Mouse (Mus musculus) forebrain, embryonic 13.5 days (tissue): ENCODE results near the gene Pnkd. TPM values are rescaled to one million over a fixed set of nuclear protein-coding genes. Genes with fewer than 3 reads are reported as not detected.

Experiments used
- ATAC-seq: fragments of 200-750 bp; cut with Nextera tagmentation; 2 replicates; pipeline ENCODE4 v1.8.0; 2017
- H3K27ac ChIP-seq: fragments of 300-500 bp; sonication (generic); 2 replicates; pipeline ENCODE4 v1.5.1; 2015; ENCODE audit warnings: inconsistent platforms, mild to moderate bottlenecking, moderate library complexity
- H3K27me3 ChIP-seq: fragments of 300-500 bp; sonication (generic); 2 replicates; pipeline ENCODE4 v1.6.1; 2015; ENCODE audit warnings: mild to moderate bottlenecking, inconsistent platforms
- H3K36me3 ChIP-seq: fragments of 300-500 bp; sonication (generic); 2 replicates; pipeline ENCODE4 v1.6.1; 2015; ENCODE audit warnings: mild to moderate bottlenecking, inconsistent platforms; ENCODE audit not compliant: poor library complexity, severe bottlenecking
- H3K4me1 ChIP-seq: fragments of 300-500 bp; sonication (generic); 2 replicates; pipeline ENCODE4 v1.6.1; 2015; ENCODE audit warnings: inconsistent platforms
- H3K4me2 ChIP-seq: fragments of 300-500 bp; sonication (generic); 2 replicates; pipeline ENCODE4 v1.6.1; 2015; ENCODE audit warnings: inconsistent platforms, mild to moderate bottlenecking, moderate library complexity
- H3K4me3 ChIP-seq: fragments of 300-500 bp; sonication (generic); 2 replicates; pipeline ENCODE4 v1.5.1; 2015; ENCODE audit warnings: mild to moderate bottlenecking, inconsistent platforms
- H3K9ac ChIP-seq: fragments of 300-500 bp; sonication (generic); 2 replicates; pipeline ENCODE4 v1.6.1; 2015; ENCODE audit warnings: mild to moderate bottlenecking, inconsistent platforms
- H3K9me3 ChIP-seq: fragments of 300-500 bp; sonication (generic); replicated peaks from 2 replicates; pipeline ENCODE4 v1.6.1; 2016; ENCODE audit warnings: inconsistent platforms
- WGBS: fragments of 180-500 bp; shearing (Covaris S2); methylation state at CpG from one replicate; pipeline ENCODE4 v1.1.7; 2015; 5-methylcytosine and 5-hydroxymethylcytosine counted together
- polyA plus RNA-seq: library from polyadenylated mRNA; unstranded; fragments of >200 nt; fragmentation: Nextera tagmentation; extraction: Ambion mirVana; gene quantifications from 2 replicates; pipeline ENCODE4 v1.2.1, GENCODE M21; 2015

Gene Pnkd
- polyA plus RNA-seq, 1 experiment from 2014 or later = 94.5 TPM

- Histone ChIP-seq H3K4me1 (no peaks in the 10 kb centered on the region), H3K36me3 (peaks cover 66% of the 10 kb centered on the region), H3K27me3 (no peaks in the 10 kb centered on the region), H3K9ac (no peak overlapping the region), H3K27ac (no peak overlapping the region), H3K4me2 (no peak overlapping the region), H3K9me3 (no peaks in the 10 kb centered on the region), H3K4me3 (no peak overlapping the region)
- no peak for ATAC-seq
- WGBS = 80% methylated on average over 5 of the region's 5 CpGs
Measured at GRCm38 (mm10) chr1:74249331-74249980, 35.3 kb upstream of the Pnkd start.

DNA sequence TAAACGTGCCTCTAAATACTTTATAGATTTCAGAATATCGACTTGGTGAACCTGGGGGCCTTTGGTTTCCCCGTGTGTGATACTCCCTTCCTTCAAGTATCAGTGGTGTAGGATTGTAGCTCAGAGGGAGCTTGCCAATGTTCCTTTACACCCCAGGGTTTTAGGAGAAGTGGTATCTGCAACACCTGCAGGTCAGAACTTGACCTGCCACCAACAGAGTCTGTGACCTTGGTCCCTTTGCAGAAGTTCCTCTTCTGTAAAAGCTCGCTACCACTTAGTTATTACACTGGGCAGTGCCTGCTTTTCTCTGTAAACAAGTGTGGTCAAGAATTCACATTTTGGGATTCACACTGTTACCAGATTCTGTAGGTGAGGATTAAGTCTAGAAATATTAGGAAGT is 34.6 kb upstream of the Pnkd start:
- Histone ChIP-seq H3K4me2 (no peak overlapping the region), H3K36me3 (peaks cover 72% of the 10 kb centered on the region), H3K27me3 (no peaks in the 10 kb centered on the region), H3K4me1 (no peaks in the 10 kb centered on the region), H3K27ac (no peak overlapping the region), H3K9ac (no peak overlapping the region), H3K4me3 (no peak overlapping the region), H3K9me3 (no peaks in the 10 kb centered on the region)
- ATAC-seq = no peak
- WGBS = 93% methylated on average over 4 of the region's 4 CpGs

DNA sequence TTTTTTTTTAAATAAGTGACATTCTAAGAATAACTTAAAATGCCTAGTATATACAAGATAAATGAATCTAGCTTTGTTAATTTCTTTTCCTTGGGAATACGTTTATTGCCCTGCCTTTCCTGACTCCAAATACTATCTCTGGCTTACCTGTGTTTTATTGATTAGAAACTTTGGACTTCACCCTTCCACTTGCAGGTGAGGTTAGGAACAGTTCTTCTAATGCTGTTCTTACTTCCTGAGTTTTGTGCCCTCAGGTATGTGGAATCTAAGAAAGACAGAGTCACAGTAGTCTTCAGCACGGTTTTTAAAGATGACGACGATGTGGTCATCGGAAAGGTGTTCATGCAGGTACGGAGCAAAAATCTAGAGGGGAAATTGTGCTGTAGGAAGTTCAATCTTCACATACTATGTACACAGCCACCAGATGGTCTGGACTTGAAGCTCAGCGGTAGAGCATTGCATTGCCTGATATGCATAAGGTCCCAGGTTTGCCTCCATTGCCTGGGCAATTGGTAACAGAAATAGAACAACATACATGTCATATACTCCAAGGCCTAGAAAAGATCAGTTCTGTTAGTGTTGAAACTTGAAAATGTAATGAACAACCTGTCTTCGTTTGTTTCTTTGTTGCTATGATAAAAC is 28.9 kb upstream of the Pnkd start:
- Histone ChIP-seq H3K36me3 (peaks cover 87% of the 10 kb centered on the region), H3K27me3 (no peaks in the 10 kb centered on the region), H3K4me3 (no peak overlapping the region), H3K9ac (no peak overlapping the region), H3K4me1 (no peaks in the 10 kb centered on the region), H3K27ac (no peak overlapping the region), H3K9me3 (no peaks in the 10 kb centered on the region), H3K4me2 (no peak overlapping the region)
- ATAC-seq = no peak
- WGBS = 93% methylated on average over 8 of the region's 8 CpGs

- H3K36me3 ChIP-seq = peaks cover 87% of the 10 kb centered on the region
- H3K27me3 ChIP-seq = no peaks in the 10 kb centered on the region
- no peak overlapping the region for H3K4me3 ChIP-seq
- WGBS = 89% methylated on average over 4 of the region's 4 CpGs
- H3K9ac ChIP-seq = no peak overlapping the region
- H3K9me3 ChIP-seq = no peaks in the 10 kb centered on the region
- no peak overlapping the region for H3K4me2 ChIP-seq
- no peaks in the 10 kb centered on the region for H3K4me1 ChIP-seq
- no peak for ATAC-seq
- no peak overlapping the region for H3K27ac ChIP-seq
Measured at GRCm38 (mm10) chr1:74256782-74257181, 27.9 kb upstream of the Pnkd start.

DNA sequence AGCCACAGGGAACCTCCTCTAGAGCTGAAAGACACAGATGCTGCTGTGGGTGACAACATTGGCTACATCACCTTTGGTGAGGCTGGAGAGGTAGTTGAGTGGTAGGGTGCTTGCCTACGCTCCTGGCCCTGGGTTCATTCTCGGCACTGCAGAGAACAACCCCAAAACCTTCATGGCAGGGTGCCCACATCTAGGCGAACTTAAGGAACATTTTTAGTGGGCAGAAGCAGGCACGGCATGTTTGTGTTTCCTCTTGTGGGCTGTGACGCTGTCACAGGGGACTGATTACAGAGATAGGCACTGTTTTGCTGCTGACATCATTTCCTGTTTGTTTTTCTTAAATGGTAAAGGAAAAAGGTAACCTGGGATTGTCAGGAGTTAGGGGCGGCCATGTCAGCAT is 22.2 kb upstream of the Pnkd start:
- WGBS = 91% methylated on average over 6 of the region's 6 CpGs
- ATAC-seq = no peak
- no peak overlapping the region for H3K4me3 ChIP-seq

GRCm38 (mm10) chr1:74268750-74269149 is 16.0 kb upstream of the Pnkd start:
- Histone ChIP-seq H3K36me3 (peaks cover 54% of the 10 kb centered on the region), H3K27me3 (no peaks in the 10 kb centered on the region), H3K27ac (no peak overlapping the region), H3K4me1 (no peaks in the 10 kb centered on the region), H3K9ac (no peak overlapping the region), H3K4me2 (no peak overlapping the region), H3K4me3 (no peak overlapping the region), H3K9me3 (no peaks in the 10 kb centered on the region)
- 90% methylated on average over 8 of the region's 8 CpGs for WGBS
- no peak for ATAC-seq

More for the DNA sequence above, 22.2 kb upstream of the Pnkd start:
- no peak overlapping the region for H3K27ac ChIP-seq
- no peak overlapping the region for H3K9ac ChIP-seq
- H3K4me1 ChIP-seq = no peaks in the 10 kb centered on the region
- H3K36me3 ChIP-seq = peaks cover 90% of the 10 kb centered on the region
- no peaks in the 10 kb centered on the region for H3K9me3 ChIP-seq
- H3K27me3 ChIP-seq = no peaks in the 10 kb centered on the region
- H3K4me2 ChIP-seq = no peak overlapping the region

GRCm38 (mm10) chr1:74271659-74272058 is 13.1 kb upstream of the Pnkd start:
- H3K4me3 ChIP-seq = no peak overlapping the region
- 75% methylated on average over 4 of the region's 4 CpGs for WGBS
- no peaks in the 10 kb centered on the region for H3K4me1 ChIP-seq
- no peak for ATAC-seq
- H3K27ac ChIP-seq = no peak overlapping the region
- no peak overlapping the region for H3K4me2 ChIP-seq
- peaks cover 25% of the 10 kb centered on the region for H3K36me3 ChIP-seq
- no peaks in the 10 kb centered on the region for H3K27me3 ChIP-seq
- no peak overlapping the region for H3K9ac ChIP-seq
- H3K9me3 ChIP-seq = no peaks in the 10 kb centered on the region

DNA sequence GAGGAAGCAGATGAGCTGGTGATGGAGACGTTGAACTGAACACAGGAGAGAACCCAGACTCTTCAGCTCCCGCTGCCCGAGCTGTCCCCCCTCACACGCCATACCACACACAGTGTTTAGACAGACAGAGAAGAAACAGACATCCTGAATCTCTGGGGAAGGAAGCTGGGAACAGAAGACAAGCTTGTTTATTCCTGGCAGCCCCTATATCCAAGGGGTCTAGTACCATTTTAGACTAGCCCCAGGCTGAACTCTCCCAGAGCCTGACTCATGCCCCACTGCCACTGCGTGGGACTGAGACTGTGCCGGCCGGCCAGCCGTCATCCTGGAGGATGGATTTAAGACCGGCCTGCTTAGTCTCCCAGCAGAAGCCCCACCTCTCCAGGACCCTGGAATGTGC is 9.7 kb upstream of the Pnkd start:
- H3K4me2 ChIP-seq = no peak overlapping the region

DNA sequence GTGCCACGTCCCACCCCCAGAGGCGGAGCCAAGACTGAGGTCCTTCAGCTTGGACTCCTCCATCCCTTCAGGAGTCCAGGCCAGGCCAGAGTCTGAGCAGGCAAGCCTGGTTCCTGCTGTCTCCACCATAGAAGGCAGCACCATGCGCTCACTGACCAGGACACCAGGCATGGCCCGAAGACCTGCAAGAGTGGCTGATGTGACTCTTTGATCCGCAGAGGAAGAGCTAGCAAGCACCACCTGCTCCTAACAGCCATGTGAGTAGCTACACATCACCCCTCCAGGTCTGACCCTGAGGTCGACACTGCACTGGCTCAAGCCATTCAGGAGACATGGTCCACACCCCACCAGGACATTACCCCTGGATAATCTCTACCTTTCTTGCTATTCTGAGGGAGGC is 7.7 kb upstream of the Pnkd start:
- Histone ChIP-seq H3K27ac (no peak overlapping the region), H3K27me3 (no peaks in the 10 kb centered on the region), H3K4me1 (no peaks in the 10 kb centered on the region), H3K9ac (no peak overlapping the region), H3K36me3 (peaks cover 35% of the 10 kb centered on the region), H3K4me3 (no peak overlapping the region), H3K4me2 (no peak overlapping the region), H3K9me3 (no peaks in the 10 kb centered on the region)
- no peak for ATAC-seq
- 65% methylated on average over 6 of the region's 6 CpGs for WGBS

More for the DNA sequence above, 9.7 kb upstream of the Pnkd start:
- Histone ChIP-seq H3K4me3 (no peak overlapping the region), H3K27me3 (no peaks in the 10 kb centered on the region), H3K4me1 (no peaks in the 10 kb centered on the region), H3K9me3 (no peaks in the 10 kb centered on the region), H3K27ac (no peak overlapping the region), H3K9ac (no peak overlapping the region), H3K36me3 (peaks cover 15% of the 10 kb centered on the region)
- no peak for ATAC-seq
- 67% methylated on average over 9 of the region's 9 CpGs for WGBS

DNA sequence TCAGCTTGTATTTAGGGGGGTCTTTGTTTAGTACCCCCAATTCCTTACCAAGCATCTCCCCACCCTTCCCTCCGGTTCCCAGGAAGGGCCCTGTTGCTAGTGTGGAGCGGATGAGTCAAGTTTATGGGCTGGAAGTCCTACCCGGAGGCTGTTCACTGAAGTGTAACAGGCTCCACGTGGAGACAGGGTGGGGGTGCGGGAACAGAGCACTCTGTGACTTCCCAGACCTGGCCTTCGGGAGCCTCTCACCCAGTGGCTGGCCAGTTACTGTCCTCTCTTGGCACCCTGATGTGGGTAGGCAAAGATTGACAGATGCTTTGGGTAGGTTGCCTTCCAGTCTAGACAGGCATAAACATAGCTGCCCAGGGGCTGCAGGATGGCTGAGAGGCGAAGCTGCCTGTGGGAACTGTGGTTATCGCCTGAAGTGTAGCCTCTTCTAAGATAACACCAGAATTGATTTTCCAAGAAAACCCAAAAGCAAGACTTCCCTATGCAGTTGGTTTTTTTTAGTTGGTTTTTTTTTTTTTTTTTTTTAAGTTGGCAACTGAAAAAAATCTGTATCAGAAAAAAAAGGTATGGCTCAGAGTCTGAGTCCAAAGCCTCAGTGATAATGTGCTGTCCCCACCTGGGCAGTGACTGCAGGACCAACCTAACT is 6.7 kb upstream of the Pnkd start:
- H3K4me1 ChIP-seq = peaks cover 4% of the 10 kb centered on the region; the same call in 1 of the 2 replicates
- ATAC-seq = no peak
- H3K36me3 ChIP-seq = peaks cover 45% of the 10 kb centered on the region
- no peak overlapping the region for H3K27ac ChIP-seq
- 71% methylated on average over 8 of the region's 8 CpGs for WGBS
- no peaks in the 10 kb centered on the region for H3K27me3 ChIP-seq
- H3K4me2 ChIP-seq = no peak overlapping the region
- H3K9ac ChIP-seq = no peak overlapping the region
- no peaks in the 10 kb centered on the region for H3K9me3 ChIP-seq
- H3K4me3 ChIP-seq = no peak overlapping the region

GRCm38 (mm10) chr1:74278538-74278937 is 6.2 kb upstream of the Pnkd start, which contains the start of gene Gpbar1:
Gene Gpbar1 (plus strand): TSS chr1:74278550.
- H3K4me2 ChIP-seq = no peak within 1 kb of the TSS
- H3K9me3 ChIP-seq = no peaks in the 10 kb centered on the region
- peaks cover 9% of the 10 kb centered on the region for H3K4me1 ChIP-seq
- H3K9ac ChIP-seq = no peak within 1 kb of the TSS
- 91% methylated on average over 10 of the region's 10 CpGs for WGBS
- H3K27me3 ChIP-seq = no peaks in the 10 kb centered on the region
- H3K27ac ChIP-seq = no peak within 1 kb of the TSS
- no peak for ATAC-seq
- H3K36me3 ChIP-seq = peaks cover 48% of the 10 kb centered on the region
- no peak within 1 kb of the TSS for H3K4me3 ChIP-seq

- Histone ChIP-seq H3K27me3 (no peaks in the 10 kb centered on the region), H3K9me3 (no peaks in the 10 kb centered on the region), H3K4me2 (no peak overlapping the region), H3K27ac (no peak overlapping the region), H3K4me1 (peaks cover 14% of the 10 kb centered on the region), H3K9ac (no peak overlapping the region), H3K36me3 (peaks cover 48% of the 10 kb centered on the region), H3K4me3 (no peak overlapping the region)
- no peak for ATAC-seq
- WGBS = 88% methylated on average over 11 of the region's 11 CpGs
Measured at GRCm38 (mm10) chr1:74278988-74279387, 5.7 kb upstream of the Pnkd start.
